Mouse (Mus musculus) erythroblast, embryonic 14.5 days (primary cell): ENCODE results near the gene Nav1. TPM values are rescaled to one million over a fixed set of nuclear protein-coding genes. Genes with fewer than 3 reads are reported as not detected.

Source experiments
- H3K27me3 ChIP-seq: 2 replicates; pipeline ENCODE4 v1.6.1; 2012; ENCODE audit warnings: inconsistent platforms; ENCODE audit not compliant: control insufficient read depth
- H3K36me3 ChIP-seq: 2 replicates; pipeline ENCODE4 v1.6.1; 2012; ENCODE audit warnings: mild to moderate bottlenecking, inconsistent platforms; ENCODE audit not compliant: control insufficient read depth
- H3K4me1 ChIP-seq: 2 replicates; pipeline ENCODE4 v1.6.1; 2012; ENCODE audit warnings: inconsistent platforms; ENCODE audit not compliant: control insufficient read depth
- H3K4me3 ChIP-seq: replicated peaks from 2 replicates; pipeline ENCODE3; 2012; ENCODE audit warnings: moderate library complexity, mild to moderate bottlenecking, inconsistent platforms
- H3K9me3 ChIP-seq: 2 replicates; pipeline ENCODE4 v1.6.1; 2012; ENCODE audit warnings: low read length, inconsistent platforms, mixed read lengths; ENCODE audit not compliant: control insufficient read depth
- GATA1 ChIP-seq: IDR thresholded peaks from 2 replicates; pipeline ENCODE4 v1.6.1; 2012; ENCODE audit warnings: low read length, inconsistent platforms, mixed read lengths
- TAL1 ChIP-seq: IDR thresholded peaks from 3 replicates; pipeline ENCODE4 v1.6.1; 2012; ENCODE audit warnings: low read length, inconsistent platforms, mixed read lengths
- polyA plus RNA-seq: library from polyadenylated mRNA; stranded (reverse); fragments of >175 nt; gene quantifications from 2 replicates; pipeline ENCODE4 v1.2.3, GENCODE M21; 2012

Gene Nav1
- polyA plus RNA-seq, 1 experiment: 0.01 TPM

DNA sequence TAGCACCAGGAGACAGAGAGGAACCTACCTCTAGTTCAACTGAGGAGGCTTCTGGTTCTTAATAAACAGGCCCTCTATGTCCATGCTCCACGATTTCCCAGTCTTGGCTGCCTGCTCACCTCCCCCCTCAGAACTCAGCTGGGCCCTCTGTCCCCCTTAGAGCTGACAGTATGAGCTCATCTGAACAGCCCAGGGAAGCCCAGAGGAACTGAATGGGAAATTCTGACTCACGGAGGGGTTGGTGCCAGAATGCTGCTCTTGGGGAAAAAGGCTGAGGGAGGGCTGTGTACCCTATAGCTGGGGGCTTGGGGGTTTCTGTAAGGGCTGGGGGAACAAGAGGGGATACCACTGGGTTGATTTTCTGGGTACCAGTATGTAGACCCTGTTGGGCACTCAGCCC, 70.8 kb downstream of the Nav1 start:
- Histone ChIP-seq H3K4me1 (no peaks in the 10 kb centered on the region), H3K4me3 (no peak overlapping the region), H3K27me3 (no peaks in the 10 kb centered on the region), H3K9me3 (no peaks in the 10 kb centered on the region), H3K36me3 (no peaks in the 10 kb centered on the region)
- TF ChIP-seq TAL1: no peak

DNA sequence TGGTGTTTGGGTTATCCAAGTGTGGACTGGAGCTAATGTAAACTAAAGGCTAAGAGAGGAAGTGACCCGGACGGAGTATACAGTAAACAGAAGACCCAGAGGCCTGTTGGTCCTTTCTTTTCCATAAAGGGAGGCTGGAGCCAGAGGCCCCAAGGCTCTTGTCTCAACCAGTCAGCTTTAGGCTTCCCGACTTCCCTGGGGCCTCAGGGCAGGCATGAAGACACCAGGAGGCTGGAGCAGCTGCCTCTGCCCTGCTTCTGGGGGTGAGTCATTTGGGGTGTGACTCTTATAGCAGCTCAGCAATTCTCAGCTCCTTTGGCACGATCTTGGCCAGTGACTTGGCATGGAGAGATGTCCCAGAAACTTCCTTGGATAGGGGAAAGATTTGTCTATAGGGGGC, 71.8 kb downstream of the Nav1 start:
- no peaks in the 10 kb centered on the region for H3K36me3 ChIP-seq

DNA sequence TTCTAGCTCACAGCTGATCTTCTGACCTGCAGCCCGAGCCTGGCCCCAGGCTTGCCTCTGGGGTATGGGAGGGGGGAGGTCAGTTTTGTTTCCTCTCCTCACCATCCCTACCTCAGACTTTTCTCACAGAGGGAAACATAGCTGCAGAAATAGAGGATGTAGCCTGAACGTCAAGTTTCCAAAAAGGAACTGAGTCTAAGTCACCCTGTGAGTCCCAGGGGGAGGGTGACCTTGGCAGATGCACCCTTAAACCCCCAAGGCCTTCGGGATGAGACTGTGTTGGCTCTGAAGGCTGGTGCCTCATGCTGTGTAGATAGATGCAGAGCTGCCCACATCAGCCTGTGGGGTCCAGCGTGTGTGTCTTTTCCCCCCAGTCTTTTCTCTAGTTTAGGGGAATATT, 72.3 kb downstream of the Nav1 start:
- no peaks in the 10 kb centered on the region for H3K9me3 ChIP-seq
- H3K27me3 ChIP-seq: no peaks in the 10 kb centered on the region
- H3K4me1 ChIP-seq: no peaks in the 10 kb centered on the region
- TF ChIP-seq TAL1: no peak
- TF ChIP-seq GATA1: no peak
- H3K4me3 ChIP-seq: no peak overlapping the region
- H3K36me3 ChIP-seq: no peaks in the 10 kb centered on the region

More for the DNA sequence above, 71.8 kb downstream of the Nav1 start:
- Histone ChIP-seq H3K4me1 (no peaks in the 10 kb centered on the region), H3K27me3 (no peaks in the 10 kb centered on the region), H3K4me3 (no peak overlapping the region), H3K9me3 (no peaks in the 10 kb centered on the region)
- no peak for TF ChIP-seq GATA1
- no peak for TF ChIP-seq TAL1

DNA sequence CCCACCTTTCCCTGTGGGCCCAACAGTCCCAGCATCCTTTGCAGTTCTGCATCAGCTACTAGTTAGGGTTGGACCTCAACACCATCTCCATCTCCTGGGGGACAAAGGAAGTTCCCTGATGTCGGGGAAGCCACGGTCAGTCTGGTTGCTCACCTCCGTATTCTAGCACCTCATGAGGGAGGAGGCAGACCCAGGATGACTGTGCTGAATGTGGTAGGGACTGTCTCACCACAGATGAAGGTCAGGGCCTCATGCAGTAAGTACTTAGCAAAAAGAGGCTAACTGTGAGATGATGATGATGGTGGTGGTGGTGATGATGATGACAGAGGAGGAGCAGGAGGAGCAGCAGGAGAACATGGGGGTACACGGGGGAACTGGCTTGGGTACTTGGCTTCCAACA, 73.0 kb downstream of the Nav1 start:
- no peak overlapping the region for H3K4me3 ChIP-seq
- H3K4me1 ChIP-seq: no peaks in the 10 kb centered on the region
- no peaks in the 10 kb centered on the region for H3K27me3 ChIP-seq
- H3K36me3 ChIP-seq: no peaks in the 10 kb centered on the region
- TF ChIP-seq TAL1: no peak
- TF ChIP-seq GATA1: no peak
- H3K9me3 ChIP-seq: no peaks in the 10 kb centered on the region

DNA sequence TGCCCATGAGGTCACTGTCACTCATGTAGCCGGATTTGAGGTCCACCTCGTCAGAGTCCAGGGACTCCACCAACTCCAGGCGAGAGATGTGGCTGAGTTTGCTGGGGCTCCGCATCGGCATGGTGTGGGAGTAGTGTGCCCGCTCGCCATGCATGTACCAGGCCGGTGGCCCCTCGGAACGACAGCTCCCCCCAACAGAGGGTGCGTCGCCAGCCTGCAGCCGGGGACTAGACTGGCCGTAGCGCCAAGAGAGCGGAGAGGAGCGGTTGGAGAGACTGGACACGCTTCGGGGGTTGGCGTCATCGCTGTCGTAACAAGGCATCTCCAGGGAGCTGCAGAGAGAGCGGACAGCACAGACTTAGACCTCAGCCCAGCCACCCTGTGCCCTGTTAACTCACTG, 74.7 kb downstream of the Nav1 start:
- no peak for TF ChIP-seq TAL1
- TF ChIP-seq GATA1: no peak
- H3K4me1 ChIP-seq: no peaks in the 10 kb centered on the region
- H3K36me3 ChIP-seq: no peaks in the 10 kb centered on the region
- no peaks in the 10 kb centered on the region for H3K27me3 ChIP-seq
- H3K9me3 ChIP-seq: no peaks in the 10 kb centered on the region
- H3K4me3 ChIP-seq: no peak overlapping the region

DNA sequence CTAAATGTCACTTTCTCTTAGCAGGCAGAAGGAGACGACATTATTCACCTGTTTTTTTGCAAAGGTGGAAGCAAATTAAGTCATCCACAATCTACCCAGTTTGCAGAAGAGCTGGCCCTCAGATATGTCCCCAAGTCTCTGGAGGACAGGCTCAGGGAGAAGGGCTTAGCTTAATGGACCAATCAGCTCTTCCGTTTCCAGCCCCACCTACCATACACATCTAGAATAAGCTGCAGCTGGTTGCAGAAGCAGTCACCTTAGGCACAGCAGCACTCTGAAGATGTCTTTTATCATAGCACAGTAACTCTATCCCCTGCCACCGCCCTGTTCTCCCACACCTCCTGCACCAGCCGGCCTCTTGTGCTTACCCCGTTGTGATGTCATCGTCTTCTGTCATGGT, 75.1 kb downstream of the Nav1 start:
- no peak for TF ChIP-seq TAL1
- no peak for TF ChIP-seq GATA1
- Histone ChIP-seq H3K4me1 (no peaks in the 10 kb centered on the region), H3K9me3 (no peaks in the 10 kb centered on the region), H3K27me3 (no peaks in the 10 kb centered on the region), H3K36me3 (no peaks in the 10 kb centered on the region), H3K4me3 (no peak overlapping the region)

DNA sequence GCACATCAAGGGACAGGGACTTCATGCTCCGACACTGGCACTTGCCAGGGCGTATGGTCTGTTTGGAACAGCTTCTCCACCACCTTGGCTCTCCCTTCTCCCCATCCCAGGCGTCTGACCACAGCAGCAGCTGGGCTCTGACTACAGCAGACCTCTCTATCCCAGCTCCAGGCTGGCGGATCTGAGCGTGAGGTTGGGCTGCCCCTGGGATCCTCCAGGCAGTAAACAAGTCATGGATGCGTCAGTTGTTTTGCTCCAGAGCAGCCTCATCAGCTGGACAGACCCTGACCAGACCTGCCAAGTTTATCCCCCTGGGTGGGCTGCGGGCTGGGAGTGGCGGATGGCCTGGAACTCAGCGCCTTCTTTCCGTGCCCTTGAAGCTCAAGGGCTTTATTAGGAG, 76.0 kb downstream of the Nav1 start:
- Histone ChIP-seq H3K9me3 (no peaks in the 10 kb centered on the region), H3K36me3 (no peaks in the 10 kb centered on the region), H3K4me3 (no peak overlapping the region), H3K4me1 (no peaks in the 10 kb centered on the region), H3K27me3 (no peaks in the 10 kb centered on the region)
- TF ChIP-seq TAL1 (no peak), GATA1 (no peak)

DNA sequence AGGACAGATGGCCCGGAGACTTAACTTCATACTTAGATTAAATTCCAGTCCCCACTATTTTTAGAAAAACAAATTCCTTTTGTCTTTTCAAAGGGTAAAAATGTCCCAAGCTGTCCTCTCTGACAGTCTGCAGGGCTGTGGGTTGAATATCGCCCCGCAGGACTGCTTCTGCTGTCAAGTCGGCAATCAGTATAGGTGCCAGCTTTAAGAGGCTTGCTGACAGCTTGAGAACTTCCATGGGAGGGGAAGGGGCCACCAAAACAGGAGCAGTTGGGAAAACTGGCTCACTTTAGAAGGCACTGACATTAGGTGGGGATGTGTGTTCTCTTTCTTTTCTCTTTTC, 82.6 kb downstream of the Nav1 start:
- Histone ChIP-seq H3K4me3 (no peak overlapping the region), H3K9me3 (no peaks in the 10 kb centered on the region), H3K27me3 (no peaks in the 10 kb centered on the region), H3K36me3 (no peaks in the 10 kb centered on the region), H3K4me1 (no peaks in the 10 kb centered on the region)
- TF ChIP-seq GATA1: no peak
- TF ChIP-seq TAL1: no peak

DNA sequence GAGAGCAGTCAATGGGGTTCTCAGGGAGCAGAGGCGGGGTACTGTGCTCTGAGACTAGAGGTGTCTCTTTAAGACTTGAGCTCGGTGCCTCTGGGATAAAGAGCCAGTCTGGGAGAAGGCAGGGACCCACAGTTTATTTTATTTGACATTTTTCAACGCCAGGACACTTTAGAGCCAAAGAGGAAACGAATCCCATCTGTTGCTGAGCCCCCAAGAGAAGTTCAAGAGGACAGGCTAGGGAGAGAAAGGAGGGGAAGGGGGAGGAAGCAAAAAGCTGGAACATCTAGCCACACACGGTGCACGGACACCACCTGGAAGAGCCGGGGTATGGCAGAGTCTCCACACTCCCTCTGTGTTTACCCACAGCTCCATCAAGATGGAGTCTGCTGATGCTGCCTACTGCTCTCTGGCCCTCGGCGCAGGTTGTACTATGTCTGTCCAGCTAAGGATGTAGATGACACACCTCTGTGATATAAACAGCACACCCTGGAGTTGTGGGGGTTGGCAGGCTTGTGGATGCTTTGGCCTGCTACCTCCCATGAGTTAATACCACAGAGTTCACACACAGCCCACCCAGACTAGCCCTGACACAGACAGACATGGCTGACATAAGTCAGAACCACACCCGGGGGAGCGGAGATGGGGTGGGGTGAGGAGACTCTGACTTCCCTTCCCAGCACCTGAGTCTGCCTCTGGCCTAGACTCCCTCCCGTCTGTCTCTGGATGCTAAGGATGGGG, 83.1 kb downstream of the Nav1 start:
- Histone ChIP-seq H3K4me1 (no peaks in the 10 kb centered on the region), H3K27me3 (no peaks in the 10 kb centered on the region), H3K36me3 (no peaks in the 10 kb centered on the region), H3K4me3 (no peak overlapping the region), H3K9me3 (no peaks in the 10 kb centered on the region)
- TF ChIP-seq TAL1: no peak
- TF ChIP-seq GATA1: no peak

DNA sequence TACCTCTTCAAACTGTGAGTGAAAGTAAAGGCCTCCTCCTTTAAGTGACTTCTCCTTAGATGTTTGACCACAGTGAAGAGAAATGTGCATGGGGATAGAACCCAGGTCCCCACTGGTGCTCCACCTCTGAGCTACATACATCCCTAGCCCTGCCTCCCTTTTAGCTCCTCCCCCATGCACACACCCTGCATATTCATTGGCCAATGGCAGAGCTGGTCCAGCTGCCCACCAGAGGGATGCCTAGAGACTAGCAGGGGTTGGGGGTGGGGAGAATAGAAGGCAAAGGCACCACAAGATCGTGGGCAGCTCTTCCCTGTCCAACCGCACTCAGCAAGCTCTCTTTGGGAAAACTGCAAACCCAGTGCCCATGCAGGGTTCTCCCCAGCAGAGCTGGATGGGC, 83.8 kb downstream of the Nav1 start:
- no peak for TF ChIP-seq TAL1
- TF ChIP-seq GATA1: no peak
- H3K36me3 ChIP-seq: no peaks in the 10 kb centered on the region
- no peaks in the 10 kb centered on the region for H3K9me3 ChIP-seq
- no peaks in the 10 kb centered on the region for H3K27me3 ChIP-seq
- H3K4me3 ChIP-seq: no peak overlapping the region
- no peaks in the 10 kb centered on the region for H3K4me1 ChIP-seq
